Mouse (Mus musculus) liver, embryonic 14.5 days (tissue): ENCODE measurements around the gene Cpsf4. TPM values are rescaled to one million over a fixed set of nuclear protein-coding genes. Genes with fewer than 3 reads are reported as not detected.

Experiments used
- ATAC-seq: fragments of 200-750 bp; cut with Nextera tagmentation; 2 replicates; pipeline ENCODE4 v1.8.0; 2017; ENCODE audit warnings: moderate number of reproducible peaks, mild to moderate bottlenecking, moderate library complexity; ENCODE audit not compliant: insufficient read depth
- DNase-seq, 3 experiments: peaks; one replicate each; pipeline ENCODE4 v3.0.0-alpha.2; 2012 to 2013; ENCODE audit warnings: low read depth in 3 of 3, low spot score in 3 of 3
- H3K27ac ChIP-seq: fragments of 300-500 bp; sonication (generic); 2 replicates; pipeline ENCODE4 v1.5.1; 2014; ENCODE audit warnings: moderate library complexity, mild to moderate bottlenecking, control low read depth, inconsistent platforms
- H3K27me3 ChIP-seq: fragments of 300-500 bp; sonication (generic); 2 replicates; pipeline ENCODE4 v1.6.1; 2014; ENCODE audit warnings: mild to moderate bottlenecking, low read length, moderate library complexity; ENCODE audit not compliant: control insufficient read depth, insufficient read depth
- H3K36me3 ChIP-seq: fragments of 300-500 bp; sonication (generic); replicated peaks from 2 replicates; pipeline ENCODE4 v1.6.1; 2014; ENCODE audit warnings: low read depth; ENCODE audit not compliant: control insufficient read depth, insufficient read depth
- H3K4me1 ChIP-seq, 2 experiments: fragments of 200-500 bp in 1 of 2; fragments of 300-500 bp in 1 of 2; sonication (generic) in 1 of 2; replicated peaks; 2 replicates each; pipeline ENCODE4 v1.6.1; 2012 to 2014; ENCODE audit warnings: antibody characterized with exemption in 1 of 2, inconsistent platforms in 1 of 2, low read length in 1 of 2; ENCODE audit not compliant: control insufficient read depth in 2 of 2, insufficient read depth in 2 of 2
- H3K4me2 ChIP-seq: fragments of 300-500 bp; sonication (generic); 2 replicates; pipeline ENCODE4 v1.6.1; 2014; ENCODE audit warnings: low read depth, mild to moderate bottlenecking, control low read depth, moderate library complexity
- H3K4me3 ChIP-seq, 2 experiments: fragments of 200-500 bp in 1 of 2; fragments of 300-500 bp in 1 of 2; sonication (generic) in 1 of 2; 2 replicates each; pipeline ENCODE4 v1.5.1; 2012 to 2014; ENCODE audit warnings: low read depth in 2 of 2, low read length in 2 of 2, mild to moderate bottlenecking in 2 of 2, control low read depth in 1 of 2, inconsistent platforms in 1 of 2, moderate library complexity in 1 of 2; ENCODE audit not compliant: insufficient read depth in 1 of 2
- H3K9ac ChIP-seq: fragments of 300-500 bp; sonication (generic); replicated peaks from 2 replicates; pipeline ENCODE4 v1.6.1; 2014; ENCODE audit warnings: mild to moderate bottlenecking, control low read depth, moderate library complexity
- H3K9me3 ChIP-seq: fragments of 300-500 bp; sonication (generic); 2 replicates; pipeline ENCODE4 v1.6.1; 2016; ENCODE audit warnings: low read length, mixed read lengths; ENCODE audit not compliant: control insufficient read depth
- CTCF ChIP-seq: IDR thresholded peaks from 2 replicates; pipeline ENCODE4 v1.5.1; 2016; ENCODE audit warnings: antibody characterized with exemption, low read depth, control low read depth
- EP300 ChIP-seq: IDR thresholded peaks from 2 replicates; pipeline ENCODE4 v1.6.1; 2016; ENCODE audit warnings: antibody characterized with exemption, low read depth
- WGBS: fragments of 180-500 bp; shearing (Covaris S2); extraction: QIAGEN DNeasy Blood & Tissue Kit; methylation state at CpG from one replicate; pipeline ENCODE4 v1.1.7; 2014; ENCODE audit not compliant: insufficient replicate concordance; 5-methylcytosine and 5-hydroxymethylcytosine counted together
- polyA plus RNA-seq, 2 experiments: library from polyadenylated mRNA; depleted of rRNA in 1 of 2; stranded (reverse) in 1 of 2; unstranded in 1 of 2; fragments of >200 nt; fragmentation: Nextera tagmentation in 1 of 2; extraction: Ambion mirVana in 1 of 2; gene quantifications; 2 replicates each; pipeline versions ENCODE4 v1.2.1 to v1.2.3; 2012 to 2014

Gene Cpsf4
- polyA plus RNA-seq, 2 experiments, result 14.2 to 29.8 TPM

DNA sequence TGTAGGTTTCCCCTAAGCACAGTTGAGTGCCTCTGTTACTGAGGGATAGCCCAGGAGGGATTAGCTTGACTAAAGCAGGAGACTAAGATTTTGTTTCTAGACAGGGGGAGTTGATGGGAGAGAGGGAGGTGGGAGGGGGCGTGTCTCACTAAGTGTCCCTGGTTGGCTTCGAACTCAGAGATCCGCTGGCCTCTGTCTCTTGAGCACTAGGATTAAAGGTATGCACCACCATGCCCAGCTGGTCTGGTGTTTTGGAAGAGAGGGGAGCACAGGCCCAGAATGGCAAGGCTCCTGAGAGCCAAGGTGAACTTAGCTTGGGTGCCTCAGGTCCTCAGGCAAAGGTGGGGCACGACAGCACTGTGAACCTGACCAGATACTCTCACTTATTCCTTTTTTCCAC lies 44.3 kb downstream of the Cpsf4 start:
- Histone ChIP-seq H3K9ac (no peak overlapping the region), H3K27me3 (no peaks in the 10 kb centered on the region), H3K36me3 (no peaks in the 10 kb centered on the region; the same call in none of the 2 replicates), H3K4me2 (no peak overlapping the region), H3K9me3 (no peaks in the 10 kb centered on the region), H3K4me1 (0 out of 4 replicates have a peak, but pooled peaks cover 0 to 2% of the 10 kb centered on the region in 2 experiments), H3K4me3 (no peak overlapping the region), H3K27ac (no peak overlapping the region)
- no peak for TF ChIP-seq EP300
- no peak for TF ChIP-seq CTCF
- ATAC-seq (no peak), DNase-seq (no peak)
- 89% methylated on average over 4 of the region's 4 CpGs for whole genome bisulfite sequencing

DNA sequence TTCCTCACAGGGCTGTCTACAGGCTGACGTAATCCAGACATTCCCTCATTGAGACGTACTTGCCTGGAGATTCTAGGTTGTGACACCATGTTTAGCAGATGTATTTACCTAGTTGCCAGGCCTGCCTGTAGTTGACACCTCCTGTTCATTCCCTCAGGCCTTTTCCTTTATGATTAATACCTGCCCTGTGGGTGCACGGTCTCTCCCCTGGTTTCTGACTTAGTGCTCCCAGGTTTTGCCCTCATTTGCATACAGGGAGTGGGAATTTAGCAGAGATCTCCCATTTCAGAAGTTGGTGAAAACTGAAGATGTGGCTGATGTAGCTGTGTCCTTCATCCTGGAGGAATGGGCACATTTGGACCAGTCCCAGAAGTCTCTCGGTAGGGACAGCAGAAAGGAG lies 45.2 kb downstream of the Cpsf4 start:
- Histone ChIP-seq H3K27ac (no peak overlapping the region), H3K9me3 (no peaks in the 10 kb centered on the region), H3K4me3 (no peak overlapping the region), H3K4me1 (0 out of 4 replicates have a peak, but pooled peaks cover 0 to 2% of the 10 kb centered on the region in 2 experiments), H3K27me3 (no peaks in the 10 kb centered on the region), H3K36me3 (no peaks in the 10 kb centered on the region; the same call in none of the 2 replicates), H3K4me2 (no peak overlapping the region), H3K9ac (no peak overlapping the region)
- ATAC-seq (no peak), DNase-seq (no peak)
- WGBS, result 72% methylated on average over 4 of the region's 4 CpGs
- TF ChIP-seq EP300, result no peak
- TF ChIP-seq CTCF, result no peak

DNA sequence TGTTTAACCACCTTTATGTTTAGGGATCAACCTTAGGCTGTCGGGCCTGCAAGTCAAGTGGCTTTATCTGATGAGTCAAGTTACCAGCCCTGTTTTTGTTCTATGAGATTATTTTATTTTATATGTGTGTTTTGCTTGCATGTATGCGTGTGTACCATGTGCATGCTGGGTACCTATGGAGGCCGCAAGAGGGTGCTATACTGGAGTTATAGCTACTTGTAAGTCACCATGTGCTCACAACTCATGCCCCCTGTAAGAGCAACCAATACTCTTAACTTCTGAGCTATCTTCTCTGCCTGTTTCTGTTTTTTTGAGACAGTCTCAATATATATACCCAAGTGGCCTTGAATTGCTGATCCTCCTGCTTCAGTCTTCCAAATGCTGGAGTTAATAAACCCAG lies 46.5 kb downstream of the Cpsf4 start:
- ATAC-seq, result no peak
- Histone ChIP-seq H3K4me2 (no peak overlapping the region), H3K4me3 (no peak overlapping the region), H3K9ac (no peak overlapping the region), H3K27me3 (no peaks in the 10 kb centered on the region), H3K9me3 (no peaks in the 10 kb centered on the region), H3K4me1 (no peaks in the 10 kb centered on the region), H3K36me3 (peaks cover 1% of the 10 kb centered on the region), H3K27ac (no peak overlapping the region)
- TF ChIP-seq CTCF, result no peak
- no peak for TF ChIP-seq EP300
- WGBS, result 75% methylated on average over 3 of the region's 3 CpGs
- no peak for DNase-seq

DNA sequence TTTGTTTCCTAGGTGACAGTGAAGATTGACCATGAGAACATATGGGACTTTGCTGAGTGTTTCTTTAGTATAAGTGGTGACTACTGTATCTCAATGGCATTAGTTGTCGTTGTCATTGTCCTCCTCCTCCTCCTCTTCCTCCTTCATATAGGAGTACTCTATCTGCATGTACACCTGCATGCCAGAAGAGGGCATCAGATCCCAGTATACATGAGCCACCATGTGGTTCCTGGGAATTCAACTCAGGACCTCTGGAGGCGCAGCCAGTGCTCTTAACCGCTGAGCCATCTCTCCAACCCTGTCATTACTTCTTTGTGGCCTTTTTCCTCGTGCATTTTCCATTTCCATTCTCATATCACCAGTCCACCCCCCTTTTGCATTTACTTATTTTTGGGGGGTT lies 47.7 kb downstream of the Cpsf4 start:
- H3K4me3 ChIP-seq, result no peak overlapping the region
- WGBS, result 60% methylated on average over 4 of the region's 4 CpGs
- no peak overlapping the region for H3K27ac ChIP-seq
- DNase-seq (no peak), ATAC-seq (0 out of 2 replicates have a peak, but pooled peaks have one; percentile 25)
- no peaks in the 10 kb centered on the region for H3K27me3 ChIP-seq
- peaks cover 5% of the 10 kb centered on the region for H3K36me3 ChIP-seq
- no peaks in the 10 kb centered on the region for H3K9me3 ChIP-seq
- no peaks in the 10 kb centered on the region for H3K4me1 ChIP-seq
- no peak overlapping the region for H3K9ac ChIP-seq
- TF ChIP-seq EP300 (no peak), CTCF (peak; percentile 62)
- H3K4me2 ChIP-seq, result no peak overlapping the region

DNA sequence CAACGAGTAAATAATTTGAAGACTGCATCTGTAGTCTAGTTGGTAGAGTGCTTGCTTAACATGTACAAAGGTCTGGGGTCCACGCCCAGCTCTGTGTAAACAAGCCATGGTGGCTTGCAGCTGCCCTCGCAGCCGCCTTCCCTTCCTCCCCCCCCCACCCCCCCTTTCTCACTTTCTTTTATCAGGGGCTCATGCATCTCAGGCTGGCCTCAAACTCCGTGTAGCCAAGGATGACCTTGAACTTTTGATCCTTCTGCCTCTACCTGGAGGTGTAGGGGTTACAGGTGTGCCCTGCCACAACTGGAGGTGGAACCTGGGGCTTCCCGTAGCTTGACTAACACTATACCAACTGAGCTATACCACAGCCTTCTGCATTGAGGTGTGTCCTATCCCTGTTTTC lies 50.7 kb downstream of the Cpsf4 start:
- DNase-seq (no peak), ATAC-seq (no peak; the same call in 1 of the 2 replicates)
- Histone ChIP-seq H3K4me1 (no peaks in the 10 kb centered on the region), H3K9ac (no peak overlapping the region), H3K4me2 (no peak overlapping the region), H3K4me3 (no peak overlapping the region), H3K9me3 (no peaks in the 10 kb centered on the region), H3K36me3 (peaks cover 10% of the 10 kb centered on the region), H3K27me3 (no peaks in the 10 kb centered on the region), H3K27ac (no peak overlapping the region)
- 65% methylated on average over 6 of the region's 6 CpGs for WGBS
- TF ChIP-seq EP300 (no peak), CTCF (no peak)
